Mouse (Mus musculus): ENCODE measurements at regions not wholly inside any gene's neighbourhood (a gene's known extent, or its start where the extent isn't known, plus 50 kb on each side); places are given as distances from the start of the nearest gene placed in this dataset.

DNA sequence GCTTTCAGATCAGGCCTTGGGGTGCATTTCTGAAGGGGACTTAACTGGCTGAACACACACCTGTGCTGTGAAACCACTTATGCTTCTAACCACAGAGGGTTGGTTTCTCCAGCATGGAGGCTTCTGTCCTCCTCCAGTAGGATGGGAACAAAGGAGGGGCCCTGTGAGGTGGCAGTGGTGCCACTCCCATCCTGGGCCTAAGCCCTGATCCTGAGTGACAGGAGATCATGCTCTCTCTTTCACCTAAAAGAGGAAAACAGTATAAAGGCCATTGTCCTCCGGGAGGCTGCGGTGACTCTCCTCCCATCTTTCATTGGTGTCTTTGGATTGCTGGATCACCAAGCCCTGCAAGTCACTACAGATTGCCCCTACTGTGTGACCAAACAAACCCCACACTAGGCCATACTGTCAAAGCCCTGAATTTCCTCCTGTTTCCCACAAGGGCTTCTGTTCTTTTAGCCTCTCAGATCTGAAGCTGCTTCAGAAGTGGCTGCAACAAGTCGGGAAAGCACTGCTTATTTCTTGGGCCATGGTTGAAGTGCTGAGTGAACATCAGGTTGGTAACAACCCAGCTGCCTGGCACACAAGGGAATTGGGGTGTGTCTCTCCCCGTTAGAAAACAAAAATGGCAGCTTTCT is 175.4 kb upstream of the Camk1g start:
- TF ChIP-seq POLR2A (IDR thresholded peaks at IDR 0.05; ENCODE audit: low read depth, low read length) (no peak), CTCF (IDR thresholded peaks at IDR 0.05; ENCODE audit: extremely low read depth, insufficient read length, insufficient replicate concordance, low read depth, low read length) (no peak)

Data from small intestine, adult 2 months (tissue).